Mouse (Mus musculus) heart, adult 11 months (tissue): ENCODE data around the gene Snx17.

Experiments
- DNase-seq: peaks from one replicate; pipeline ENCODE4 v3.0.0; 2022

Gene Snx17

DNA sequence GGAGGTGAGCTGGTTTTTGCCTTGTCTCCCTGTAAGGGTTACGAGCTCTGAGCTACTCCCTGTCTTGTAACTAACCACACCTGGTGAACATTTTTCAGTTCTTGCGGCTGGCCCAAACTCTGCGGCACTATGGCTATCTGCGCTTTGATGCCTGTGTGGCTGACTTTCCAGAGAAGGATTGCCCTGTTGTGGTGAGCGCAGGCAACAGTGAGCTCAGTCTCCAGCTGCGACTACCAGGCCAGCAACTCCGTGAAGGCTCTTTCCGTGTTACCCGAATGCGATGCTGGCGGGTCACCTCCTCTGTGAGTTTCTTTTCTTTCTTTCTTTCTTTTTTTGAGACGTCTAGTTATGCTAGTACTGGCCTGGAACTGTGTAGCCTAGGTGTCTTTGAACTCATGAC lies 4.0 kb downstream of the Snx17 start:
- peak; percentile 85 for DNase-seq

DNA sequence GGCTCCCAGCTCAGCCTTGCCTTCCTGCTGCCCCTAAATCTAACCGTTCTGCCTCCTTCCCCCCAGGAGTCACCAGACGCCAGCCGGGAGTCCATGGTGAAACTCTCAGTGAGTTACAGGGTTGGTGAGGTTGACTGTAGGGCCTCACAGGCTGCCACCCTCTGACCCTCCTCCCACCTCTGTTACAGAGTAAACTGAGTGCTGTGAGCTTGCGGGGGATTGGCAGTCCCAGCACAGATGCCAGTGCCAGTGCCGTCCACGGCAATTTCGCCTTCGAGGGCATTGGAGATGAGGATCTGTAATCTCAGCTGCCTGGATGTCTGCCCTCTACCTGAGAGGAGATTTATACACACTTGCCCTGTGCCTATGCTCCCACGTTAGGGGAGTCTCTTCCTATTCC lies 5.1 kb downstream of the Snx17 start:
- peak; percentile 90 for DNase-seq

DNA sequence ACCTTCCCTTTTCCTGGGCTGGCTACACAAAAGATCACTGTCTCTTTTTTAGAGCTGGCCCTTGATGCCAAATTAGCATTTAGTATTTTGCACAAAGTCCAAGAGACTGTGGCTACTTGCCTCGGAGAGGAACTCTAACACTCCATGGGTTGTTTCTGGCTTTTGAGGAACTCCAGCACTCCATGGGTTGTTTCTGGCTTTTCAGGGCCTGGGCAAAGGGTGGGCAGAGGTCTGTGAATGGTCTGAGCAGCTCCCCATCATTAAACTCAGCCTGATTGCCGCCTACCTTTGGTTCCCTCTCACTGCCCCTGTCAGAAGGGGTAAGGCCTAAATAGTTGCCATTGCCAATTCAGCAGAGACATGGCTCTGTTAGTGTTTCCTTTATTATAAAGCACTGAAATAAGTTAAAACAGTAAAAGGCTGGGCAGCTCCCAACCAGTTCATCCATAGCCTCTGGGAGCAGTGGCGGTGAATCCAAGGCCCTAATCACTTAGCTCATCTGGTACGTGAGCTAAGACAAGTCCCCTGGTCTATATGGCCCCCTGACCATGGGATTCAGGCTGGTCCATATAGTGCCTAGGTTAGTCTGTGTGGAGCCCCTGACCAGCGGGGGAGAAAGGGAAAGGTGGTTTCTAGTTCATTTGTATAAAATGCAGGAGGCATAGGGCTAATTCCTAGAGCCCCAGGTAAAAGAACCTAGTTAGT lies 5.7 kb downstream of the Snx17 start:
- DNase-seq: peak; percentile 90

DNA sequence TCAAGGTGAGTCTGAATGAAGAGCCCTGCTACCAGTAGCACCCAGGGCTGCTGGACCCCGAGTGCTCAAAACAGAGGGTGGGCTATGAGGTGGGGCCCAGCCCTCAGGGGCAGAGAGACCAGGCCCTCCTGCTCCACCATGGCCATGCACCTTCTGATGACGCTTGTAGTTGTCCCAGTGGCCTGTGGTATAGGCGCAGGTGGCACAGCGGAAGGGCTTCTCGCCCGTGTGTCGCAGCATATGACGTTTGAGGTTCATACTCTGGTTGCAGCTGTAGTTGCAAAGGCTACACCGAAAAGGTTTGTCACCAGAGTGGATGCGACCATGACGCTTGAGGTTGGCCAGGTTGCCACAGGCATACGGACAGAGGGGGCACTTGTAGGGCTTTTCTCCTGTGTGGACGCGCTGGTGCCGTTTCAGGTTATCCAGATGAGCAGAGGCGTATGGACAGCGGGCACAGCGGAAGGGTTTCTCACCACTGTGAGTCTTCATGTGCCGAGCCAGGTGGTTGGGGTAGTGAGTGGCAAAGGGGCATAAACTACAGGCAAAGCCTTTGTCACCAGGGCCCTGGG lies 6.4 kb downstream of the Snx17 start:
- DNase-seq: peak; percentile 91

DNA sequence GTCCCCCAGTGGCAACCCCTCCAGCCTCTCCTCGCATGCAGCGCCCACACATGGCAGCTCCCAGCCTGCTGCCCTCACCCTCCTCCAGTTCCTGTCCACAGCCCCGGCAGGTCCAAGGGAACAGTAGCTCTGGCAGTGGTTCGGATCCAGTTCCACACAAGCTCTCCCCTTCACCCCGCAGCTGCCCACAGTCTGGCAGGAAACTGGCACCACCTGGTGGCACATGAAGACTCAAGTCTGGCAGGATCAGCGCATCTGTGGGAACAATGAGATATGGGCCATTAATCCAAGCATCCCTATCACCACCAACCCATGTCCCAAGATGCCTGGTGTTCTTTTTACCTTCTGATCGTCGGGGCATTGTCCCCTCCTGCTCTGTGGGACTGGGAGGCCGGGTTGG lies 6.9 kb downstream of the Snx17 start:
- peak; percentile 95 for DNase-seq

DNA sequence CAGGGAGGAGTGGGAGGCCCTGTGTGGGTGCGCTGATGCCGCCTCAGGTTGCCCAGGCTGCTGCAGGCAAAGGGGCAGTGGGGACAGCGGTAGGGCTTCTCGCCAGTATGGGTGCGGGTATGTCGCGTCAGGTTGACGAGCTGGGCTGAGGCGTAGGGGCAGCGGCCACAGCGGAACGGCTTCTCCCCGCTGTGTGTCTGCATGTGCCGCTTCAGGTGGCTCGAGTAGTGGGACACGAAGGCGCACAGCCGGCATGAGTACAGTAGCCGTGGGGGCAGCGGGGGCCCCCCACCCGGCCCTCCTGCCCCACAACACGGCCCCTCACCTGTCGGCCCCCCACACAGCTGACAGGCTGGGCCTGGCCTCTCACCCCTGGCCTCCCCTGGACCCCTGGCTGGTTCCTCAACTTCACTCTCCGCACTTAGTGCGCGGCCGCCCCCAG lies 7.3 kb downstream of the Snx17 start:
- DNase-seq: peak; percentile 96

DNA sequence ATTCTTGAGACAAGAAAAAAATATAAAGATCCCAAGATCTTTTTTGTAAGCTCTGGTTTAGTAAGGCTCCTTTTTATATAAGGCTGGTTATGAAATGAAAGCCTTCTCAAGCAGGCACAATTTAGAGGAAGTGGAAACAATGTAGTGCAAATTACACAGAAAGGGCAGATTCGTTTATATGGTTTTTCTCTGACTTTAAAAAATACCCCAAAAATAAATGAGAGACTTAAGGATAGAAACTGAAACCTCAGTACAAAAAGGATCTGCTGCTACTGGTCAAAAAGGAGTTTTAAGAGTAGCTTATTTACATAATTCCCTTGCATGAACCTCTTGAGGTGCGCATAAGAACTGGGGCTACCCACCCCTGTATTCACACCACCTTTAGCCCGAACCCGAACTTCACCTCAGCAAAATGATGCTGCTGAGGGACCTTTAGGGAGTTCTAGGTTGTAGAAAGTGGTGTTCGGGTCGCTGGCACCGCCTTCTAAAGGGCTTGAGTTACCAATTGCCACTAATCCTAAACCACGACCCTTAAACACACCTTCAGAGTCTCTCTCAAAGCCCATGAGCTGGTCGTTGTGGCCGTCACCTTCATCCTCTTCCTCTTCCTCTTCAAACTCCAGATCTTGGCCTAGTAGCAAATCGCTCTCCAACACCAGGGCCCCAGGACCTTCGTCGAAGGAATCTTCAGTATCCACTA lies 8.2 kb downstream of the Snx17 start:
- no peak for DNase-seq

DNA sequence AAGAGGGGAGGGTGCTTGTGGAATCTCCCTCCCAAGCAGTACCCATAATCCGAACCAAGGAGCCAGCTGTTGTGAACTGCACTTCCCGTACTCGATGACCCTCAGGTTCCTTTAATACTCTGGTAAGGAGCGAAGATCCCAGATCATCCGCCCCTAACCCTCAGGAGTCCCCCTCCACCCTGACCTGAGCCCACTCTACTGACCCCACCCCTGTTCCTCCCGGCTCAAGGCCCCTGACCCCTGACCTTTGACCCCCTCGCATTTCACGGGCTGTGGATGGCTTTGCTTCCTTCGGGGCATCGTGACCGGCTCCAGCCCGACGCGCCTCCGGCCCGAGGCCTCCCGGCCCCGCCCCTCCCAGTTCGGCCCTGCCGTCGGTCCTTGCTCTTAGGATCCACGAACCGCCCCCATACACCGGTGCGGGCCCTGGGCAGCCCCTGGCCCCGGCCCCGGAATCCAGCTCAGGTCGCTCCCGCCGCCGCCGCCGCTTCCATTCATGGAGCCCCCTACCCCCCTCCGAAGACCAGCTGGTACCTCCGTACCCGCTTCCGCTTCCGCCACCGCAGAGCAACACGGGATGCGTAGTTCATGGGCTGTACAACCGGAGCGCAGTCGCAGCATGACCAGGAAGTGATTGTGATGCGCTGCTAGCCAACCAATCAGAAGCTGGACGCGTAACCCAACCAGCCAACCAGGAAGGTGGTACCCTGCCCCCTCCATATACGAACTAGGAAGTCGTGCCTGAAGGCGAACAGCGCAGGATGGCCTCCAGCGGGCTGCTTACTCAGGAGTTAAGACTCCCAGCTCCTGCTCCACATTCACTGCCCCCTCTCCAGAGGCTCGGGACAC lies 8.9 kb downstream of the Snx17 start, which contains the start of gene Zfp513:
Zfp513 (minus strand) TSS at position 562 of the 849 bp plus-strand sequence.
- peak; percentile 100 for DNase-seq

DNA sequence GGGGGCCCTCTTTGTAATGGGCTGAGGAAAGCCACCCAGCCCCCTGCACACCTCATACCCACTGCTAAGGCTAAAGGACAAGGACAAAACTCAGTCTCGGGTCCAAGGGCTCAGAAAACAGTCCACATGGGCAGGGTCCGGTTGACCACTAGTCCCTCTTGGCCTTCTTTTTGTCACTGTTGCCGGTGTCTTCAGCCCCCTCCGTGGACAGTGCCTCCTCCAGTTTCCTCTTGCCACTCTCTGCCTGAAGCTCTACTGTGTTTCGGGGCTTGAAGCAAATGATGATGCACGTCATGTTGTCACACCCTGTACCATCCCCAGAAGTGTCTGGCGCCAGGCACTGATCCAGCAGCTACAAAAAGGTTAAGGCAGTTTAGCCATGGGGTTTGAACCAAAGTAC lies 9.9 kb downstream of the Snx17 start:
- DNase-seq: peak; percentile 92

DNA sequence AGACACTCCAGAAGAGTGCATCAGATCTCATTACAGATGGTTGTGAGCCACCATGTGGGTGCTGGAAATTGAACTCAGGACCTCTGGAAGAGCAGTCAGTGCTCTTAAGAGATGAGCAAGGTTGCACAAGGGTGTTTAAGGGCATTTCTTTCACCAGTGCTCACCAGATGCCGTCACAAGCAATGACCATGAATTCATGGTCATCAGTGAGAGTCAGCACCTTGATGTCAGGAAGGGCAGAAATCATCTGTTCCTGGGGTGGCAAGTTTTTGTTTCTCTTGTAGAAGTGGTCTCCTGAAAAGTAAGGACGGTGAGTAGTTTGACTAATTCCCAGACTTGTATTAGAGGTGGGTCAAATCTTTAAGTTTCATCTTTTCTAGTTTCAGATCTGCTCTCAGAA lies 10.8 kb downstream of the Snx17 start:
- peak; percentile 88 for DNase-seq

DNA sequence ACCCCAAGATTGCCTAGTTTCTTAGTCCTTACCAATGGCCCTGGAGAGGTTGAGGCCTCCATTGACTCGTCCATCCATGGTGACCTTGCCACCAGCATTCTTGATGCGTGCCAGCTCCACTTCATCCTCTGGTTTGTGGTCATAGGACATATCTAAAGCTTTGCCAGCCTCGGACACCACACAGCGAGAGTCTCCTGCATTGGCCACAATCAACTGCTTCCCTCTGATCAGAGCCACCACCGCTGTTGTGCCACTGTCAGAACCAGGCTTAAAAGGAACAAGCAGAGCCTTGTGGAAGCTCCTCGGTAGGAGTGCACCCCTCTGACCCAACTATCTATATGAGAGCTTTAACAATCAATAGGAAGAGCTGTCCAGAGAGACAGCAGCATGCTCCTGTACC lies 11.4 kb downstream of the Snx17 start:
- DNase-seq: peak; percentile 91

DNA sequence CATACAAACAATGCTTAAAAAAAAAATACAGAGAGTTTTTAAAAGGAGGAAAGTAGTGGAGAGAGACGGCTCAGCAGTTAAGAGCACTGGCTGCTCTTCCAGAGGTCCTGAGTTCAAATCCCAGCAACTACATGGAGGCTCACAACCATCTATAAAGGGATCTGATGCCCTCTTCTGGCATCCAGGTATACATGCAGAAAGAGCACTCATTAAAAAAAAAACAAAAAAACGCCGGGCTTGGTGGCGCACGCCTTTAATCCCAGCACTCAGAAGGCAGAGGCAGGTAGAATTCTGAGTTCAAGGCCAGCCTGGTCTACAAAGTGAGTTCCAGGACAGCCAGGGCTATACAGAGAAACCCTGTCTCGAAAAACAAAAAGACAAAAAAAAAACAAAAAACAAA lies 23.5 kb downstream of the Snx17 start:
- peak; percentile 46 for DNase-seq

DNA sequence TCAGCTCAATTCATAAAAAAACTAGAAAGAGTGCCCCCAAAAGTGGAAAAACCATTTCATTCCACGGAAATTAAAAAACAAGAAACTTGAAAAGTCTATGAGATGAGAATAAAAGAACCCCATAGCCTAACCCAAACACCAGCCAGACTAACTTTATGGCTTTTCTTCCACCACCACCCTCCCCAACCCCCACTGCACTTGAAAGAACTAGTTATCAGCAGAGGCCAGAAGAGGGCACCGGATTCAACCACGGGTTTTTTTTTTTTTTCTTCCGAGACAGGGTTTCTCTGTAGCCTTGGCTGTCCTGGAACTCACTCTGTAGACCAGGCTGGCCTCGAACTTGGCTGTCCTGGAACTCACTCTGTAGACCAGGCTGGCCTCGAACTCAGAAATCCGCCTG lies 25.3 kb downstream of the Snx17 start:
- peak; percentile 87 for DNase-seq

DNA sequence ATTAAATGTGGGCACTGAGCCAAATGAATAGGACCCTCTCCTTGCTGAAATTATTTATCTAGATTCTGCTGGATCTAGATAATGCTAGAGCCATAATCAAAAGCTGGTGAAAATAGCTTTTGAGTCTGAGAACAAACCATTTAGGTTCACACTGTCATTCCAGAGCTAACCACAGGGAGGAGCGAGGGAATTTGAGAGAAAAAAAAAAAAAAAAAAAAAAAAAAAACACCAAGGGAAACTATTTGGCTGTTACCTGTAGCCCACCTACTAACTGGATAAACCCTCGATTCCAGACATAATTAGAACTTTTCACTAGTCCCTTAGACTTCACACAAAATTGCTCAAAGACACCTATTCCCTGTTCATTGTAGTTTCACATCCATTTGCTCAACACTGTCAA lies 26.0 kb downstream of the Snx17 start:
- no peak for DNase-seq

DNA sequence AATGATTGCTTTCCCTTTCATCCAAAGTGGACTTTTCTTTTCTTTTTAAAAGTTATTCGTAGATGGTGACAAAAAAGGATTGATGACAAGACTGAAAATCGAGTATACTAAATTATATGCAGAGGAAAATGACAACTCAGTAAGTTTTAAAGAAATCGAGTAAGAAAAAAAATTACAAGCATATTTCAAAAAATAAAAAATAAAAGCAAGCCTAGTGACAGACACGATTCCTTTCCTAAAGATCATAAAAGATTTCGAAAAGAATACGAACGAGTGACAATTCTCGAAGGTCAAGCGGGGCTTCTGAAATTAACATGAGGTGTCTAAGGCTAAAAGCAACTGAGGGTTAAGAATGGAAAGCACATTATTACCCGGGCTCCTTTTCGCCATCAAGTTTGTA lies 26.4 kb downstream of the Snx17 start:
- DNase-seq: no peak

DNA sequence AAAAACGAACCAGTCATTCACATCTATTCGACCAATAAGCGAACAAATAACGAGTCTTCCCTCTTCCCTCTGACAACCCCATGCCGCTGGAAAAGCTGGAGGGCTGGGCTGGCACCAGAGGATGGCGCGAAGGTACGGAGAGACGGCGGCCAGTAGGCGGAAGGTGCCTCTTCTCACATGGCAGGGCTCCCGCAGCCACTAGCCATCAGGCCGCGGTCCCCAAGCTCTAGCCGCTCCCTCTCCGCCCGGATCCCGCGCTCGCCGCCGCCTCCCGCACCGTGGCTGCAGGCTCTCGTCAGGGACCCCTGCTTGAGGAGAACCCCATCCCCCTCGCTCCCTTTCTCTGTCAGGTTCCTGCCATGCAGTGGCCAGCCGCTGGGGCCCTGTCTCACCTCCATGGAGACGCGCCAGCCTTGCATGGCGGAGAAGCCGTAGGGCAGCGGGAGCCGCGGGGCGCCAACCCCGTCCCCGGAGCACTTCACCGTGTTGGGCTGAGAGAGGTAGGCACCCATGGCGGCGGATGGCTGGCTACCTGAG lies 27.0 kb downstream of the Snx17 start:
- no peak for DNase-seq

DNA sequence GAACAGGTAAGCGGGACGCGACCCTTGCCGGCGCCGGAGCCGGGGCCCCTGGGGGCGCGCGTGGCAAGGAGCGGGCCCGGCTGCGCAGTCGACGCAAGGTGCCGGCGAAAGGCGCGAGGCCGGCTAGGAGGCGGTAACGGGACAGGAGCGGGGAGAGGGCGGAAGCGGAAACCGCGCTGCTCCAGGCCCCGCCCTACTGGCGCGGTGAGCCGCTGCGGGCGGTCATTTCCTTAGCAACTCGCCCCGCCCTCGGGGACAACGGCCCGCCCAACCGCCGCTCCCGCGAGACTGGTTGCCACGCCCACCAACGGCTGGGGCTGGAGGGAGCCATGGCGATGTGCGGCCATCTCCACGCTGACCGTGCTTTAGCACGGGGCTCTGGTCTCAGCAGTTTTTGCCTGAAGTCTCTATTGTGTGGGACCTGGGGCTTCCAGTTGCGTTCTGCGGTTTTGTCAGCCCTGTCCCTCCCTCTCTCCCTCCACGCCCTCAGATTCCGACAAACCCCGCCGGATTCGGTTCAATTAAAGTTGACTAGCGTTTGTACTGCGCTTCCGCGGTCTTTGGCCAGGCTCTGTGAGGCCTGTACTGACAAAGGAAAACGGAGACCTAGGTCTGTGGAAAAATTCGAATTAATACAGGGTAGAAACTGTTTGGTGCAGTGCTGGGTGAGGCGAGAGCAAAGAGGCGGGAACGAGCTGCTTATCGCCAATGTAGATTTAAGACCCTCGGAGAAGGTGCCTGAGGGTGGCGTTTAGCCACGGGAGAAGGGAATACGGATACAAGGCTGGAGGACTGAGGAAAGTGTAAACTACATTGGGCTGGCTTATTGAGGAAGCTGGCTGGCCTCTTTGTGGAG lies 27.6 kb downstream of the Snx17 start, which contains the start of gene Ppm1g:
Ppm1g (minus strand) TSS at position 240 of the 856 bp plus-strand sequence.
- DNase-seq: peak; percentile 100

DNA sequence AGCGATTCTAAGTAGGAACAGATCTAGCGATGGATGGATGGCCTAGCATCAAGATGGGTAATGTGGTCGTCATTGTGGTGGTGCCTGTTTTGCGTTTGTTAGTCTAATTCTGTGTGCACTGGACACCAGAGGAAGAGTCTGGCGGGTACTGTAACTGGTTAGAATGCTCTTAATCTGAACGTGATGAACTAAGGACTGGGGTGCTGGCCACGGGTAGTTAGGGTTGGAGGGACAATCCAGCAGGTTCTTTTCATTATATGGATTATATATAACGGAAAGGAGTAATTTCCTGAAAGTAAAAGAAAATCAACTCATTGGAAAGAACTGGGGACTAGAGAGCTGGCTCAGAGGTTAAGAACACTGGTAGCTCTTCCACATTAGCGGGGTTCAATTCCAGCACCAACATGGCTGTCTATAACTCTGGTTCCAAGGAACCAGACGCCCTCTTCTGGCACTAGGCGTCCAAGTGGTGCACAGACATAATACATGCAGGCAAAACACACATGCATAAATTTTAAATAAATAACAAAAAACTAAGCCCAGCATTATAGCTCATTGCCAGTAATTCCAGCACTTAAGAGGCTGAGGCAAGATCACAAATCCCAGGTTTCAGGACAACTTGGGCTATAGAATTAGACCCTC lies 28.4 kb downstream of the Snx17 start:
- DNase-seq: peak; percentile 88

DNA sequence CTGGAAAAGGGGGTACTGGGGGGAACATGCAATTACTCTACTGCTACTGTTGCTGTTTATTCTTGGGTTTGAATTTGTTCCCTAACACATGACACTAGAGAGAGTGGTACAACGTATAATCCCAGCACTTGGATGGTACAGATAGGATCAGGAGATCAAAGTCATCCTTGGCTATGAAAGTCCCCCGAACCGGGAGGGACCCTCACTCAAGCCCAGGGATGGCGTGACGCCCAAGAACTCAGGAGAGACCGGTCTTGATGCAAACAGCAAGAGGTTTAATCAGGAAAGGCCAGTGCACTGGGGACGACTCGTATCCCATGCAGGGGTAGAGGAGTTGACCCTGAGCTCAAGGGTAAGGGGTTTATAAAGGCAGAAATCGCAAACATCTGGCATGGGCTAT lies 29.7 kb downstream of the Snx17 start:
- DNase-seq: peak; percentile 83

DNA sequence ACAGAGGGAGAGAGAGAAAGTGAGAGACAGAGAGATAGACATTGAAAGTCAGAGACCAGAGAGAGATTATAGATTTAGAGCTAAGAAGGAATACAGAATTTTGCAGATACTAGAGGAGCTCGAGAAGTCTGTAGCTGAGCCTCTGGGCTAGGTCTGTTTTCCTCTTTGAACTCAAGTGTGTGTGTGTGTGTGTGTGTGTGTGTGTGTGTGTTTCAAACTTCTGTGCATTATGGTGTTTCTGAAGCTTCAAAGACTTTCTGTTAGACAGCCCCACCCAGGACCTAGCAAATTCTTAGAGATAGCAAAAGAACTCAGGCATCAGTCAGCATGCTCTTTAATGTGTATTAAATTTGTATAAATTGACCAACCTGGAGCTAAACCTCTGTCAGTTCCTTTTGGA lies 33.6 kb downstream of the Snx17 start:
- no peak for DNase-seq
